Mouse (Mus musculus) embryonic fibroblast, embryonic 13.5 days (primary cell): ENCODE results near the gene Gm49355. TPM values are rescaled to one million over a fixed set of nuclear protein-coding genes. Genes with fewer than 3 reads are reported as not detected.

Experiments used
- H3K27ac ChIP-seq: 2 replicates; pipeline ENCODE4 v1.5.1; 2012; ENCODE audit warnings: low read length, control low read depth, inconsistent platforms; ENCODE audit not compliant: insufficient read depth
- H3K4me1 ChIP-seq: 2 replicates; pipeline ENCODE4 v1.6.1; 2011; ENCODE audit warnings: low read length; ENCODE audit not compliant: control insufficient read depth, insufficient read depth
- H3K4me3 ChIP-seq: 2 replicates; pipeline ENCODE4 v1.5.1; 2011; ENCODE audit warnings: mild to moderate bottlenecking, control low read depth, low read length; ENCODE audit not compliant: insufficient read depth
- CTCF ChIP-seq: IDR thresholded peaks from 2 replicates; pipeline ENCODE4 v1.5.1; 2011; ENCODE audit warnings: mild to moderate bottlenecking, control low read depth, low read length, moderate library complexity, borderline replicate concordance; ENCODE audit not compliant: insufficient read depth
- POLR2A ChIP-seq: IDR thresholded peaks from 2 replicates; pipeline ENCODE4 v1.6.1; 2011; ENCODE audit warnings: low read depth, mild to moderate bottlenecking, control low read depth, low read length, moderate library complexity
- polyA plus RNA-seq: library from polyadenylated mRNA; stranded (reverse); fragments of >200 nt; gene quantifications from 2 replicates; pipeline ENCODE4 v1.2.4, GENCODE M21; 2011; ENCODE audit warnings: low read depth; ENCODE audit not compliant: missing spikeins, insufficient read length

Gm49355 gene
- polyA plus RNA-seq, 1 experiment: not detected

- Histone ChIP-seq H3K4me3 (no peak overlapping the region), H3K27ac (no peak overlapping the region), H3K4me1 (no peaks in the 10 kb centered on the region)
- TF ChIP-seq CTCF: no peak
- no peak for TF ChIP-seq POLR2A
Observed at GRCm38 (mm10) chr14:12303106-12303505, 19.3 kb downstream of the Gm49355 start.

- H3K4me3 ChIP-seq: no peak overlapping the region
- H3K4me1 ChIP-seq: no peaks in the 10 kb centered on the region
- H3K27ac ChIP-seq: no peak overlapping the region
- TF ChIP-seq POLR2A: no peak
- no peak for TF ChIP-seq CTCF
Observed at GRCm38 (mm10) chr14:12333622-12334021, 49.8 kb downstream of the Gm49355 start.

GRCm38 (mm10) chr14:12334925-12335324 is 51.1 kb downstream of the Gm49355 start:
- TF ChIP-seq POLR2A (no peak), CTCF (no peak)
- no peak overlapping the region for H3K27ac ChIP-seq

GRCm38 (mm10) chr14:12337421-12337997 is 53.7 kb downstream of the Gm49355 start:
- Histone ChIP-seq H3K27ac (no peak overlapping the region), H3K4me1 (no peaks in the 10 kb centered on the region), H3K4me3 (no peak overlapping the region)
- no peak for TF ChIP-seq POLR2A

More at GRCm38 (mm10) chr14:12334925-12335324, 51.1 kb downstream of the Gm49355 start:
- H3K4me3 ChIP-seq: no peak overlapping the region
- H3K4me1 ChIP-seq: no peaks in the 10 kb centered on the region

- Histone ChIP-seq H3K27ac (no peak overlapping the region), H3K4me3 (no peak overlapping the region), H3K4me1 (no peaks in the 10 kb centered on the region)
- no peak for TF ChIP-seq CTCF
Observed at GRCm38 (mm10) chr14:12337998-12338809, 54.4 kb downstream of the Gm49355 start.

- no peaks in the 10 kb centered on the region for H3K4me1 ChIP-seq
- H3K27ac ChIP-seq: no peak overlapping the region
- TF ChIP-seq CTCF: no peak
- TF ChIP-seq POLR2A: no peak
- no peak overlapping the region for H3K4me3 ChIP-seq
Observed at GRCm38 (mm10) chr14:12338811-12339565, 55.2 kb downstream of the Gm49355 start.

GRCm38 (mm10) chr14:12340238-12341074 is 56.7 kb downstream of the Gm49355 start:
- H3K4me1 ChIP-seq: no peaks in the 10 kb centered on the region
- H3K4me3 ChIP-seq: no peak overlapping the region
- H3K27ac ChIP-seq: no peak overlapping the region
- TF ChIP-seq POLR2A: no peak

GRCm38 (mm10) chr14:12341075-12341788 is 57.5 kb downstream of the Gm49355 start:
- Histone ChIP-seq H3K4me1 (no peaks in the 10 kb centered on the region), H3K27ac (no peak overlapping the region), H3K4me3 (no peak overlapping the region)
- TF ChIP-seq CTCF (no peak), POLR2A (no peak)

- TF ChIP-seq CTCF (no peak), POLR2A (no peak)
- Histone ChIP-seq H3K4me3 (no peak overlapping the region), H3K27ac (no peak overlapping the region), H3K4me1 (no peaks in the 10 kb centered on the region)
Observed at GRCm38 (mm10) chr14:12341789-12342457, 58.1 kb downstream of the Gm49355 start.
